Mouse (Mus musculus): ENCODE results near the gene Gm49391. TPM values are rescaled to one million over a fixed set of nuclear protein-coding genes. Genes with fewer than 3 reads are reported as not detected.
"Not testable (repeated sequence)": the region's sequence is repeated elsewhere in the genome, so short reads cannot be mapped to it uniquely, and the experiment has no call there.

Gm49391 gene
- polyA plus RNA-seq (2015; fragmentation: Nextera tagmentation; extraction: Ambion mirVana): 7.5 and 10.6 TPM in 2 replicates

- Histone ChIP-seq H3K4me2 (replicated peaks; ENCODE audit: low read depth, low read length) (no peak within 1 kb of the TSS), H3K4me3 (ENCODE audit: low read depth, low read length) (no peak within 1 kb of the TSS)
Observed at GRCm38 (mm10) chr13:60936500-60936901, at the start of gene Gm49391, which contains the start of gene Ctla2a. TSS of gene Gm49391 (minus strand) at chr13:60936571. TSS of gene Ctla2a (minus strand) at chr13:60936625.

GRCm38 (mm10) chr13:60972319-60972718, 35.9 kb upstream of the Gm49391 start:
- not testable (repeated sequence) for H3K4me2 ChIP-seq (replicated peaks; ENCODE audit: low read depth, low read length); H3K4me1 ChIP-seq (ENCODE audit: insufficient read depth, low read depth, low read length); DNase-seq (ENCODE audit: low spot score); H3K27ac ChIP-seq (ENCODE audit: low read length); H3K4me3 ChIP-seq (ENCODE audit: low read depth, low read length); H3K9ac ChIP-seq (replicated peaks; ENCODE audit: low read depth); ATAC-seq; H3K36me3 ChIP-seq (ENCODE audit: insufficient read depth, low read length); H3K9me3 ChIP-seq (ENCODE audit: low read length); H3K27me3 ChIP-seq (replicated peaks; ENCODE audit: insufficient read depth, low read length)
- 61% methylated on average over 4 of the region's 4 CpGs for WGBS
- 0 out of 2 replicates have a peak, but pooled peaks have one; percentile 4 for TF ChIP-seq CTCF (IDR thresholded peaks at IDR 0.05)

More at GRCm38 (mm10) chr13:60936500-60936901, at the start of gene Gm49391, which contains the start of gene Ctla2a:
- Histone ChIP-seq H3K9ac (replicated peaks; ENCODE audit: low read depth) (no peak within 1 kb of the TSS), H3K27ac (ENCODE audit: low read length) (peak within 1 kb of the TSS; percentile 16; the same call in 1 of the 2 replicates), H3K36me3 (ENCODE audit: insufficient read depth, low read length) (no peaks in the 10 kb centered on the region), H3K9me3 (ENCODE audit: low read length) (no peaks in the 10 kb centered on the region), H3K27me3 (replicated peaks; ENCODE audit: insufficient read depth, low read length) (no peaks in the 10 kb centered on the region), H3K4me1 (ENCODE audit: insufficient read depth, low read depth, low read length) (no peaks in the 10 kb centered on the region)
- 35% methylated on average over 5 of the region's 5 CpGs for WGBS
- ATAC-seq (peak; percentile 97), DNase-seq (ENCODE audit: low spot score) (peak; percentile 74)
- TF ChIP-seq EP300 (IDR thresholded peaks at IDR 0.05): peak; percentile 100
- TF ChIP-seq CTCF (IDR thresholded peaks at IDR 0.05): no peak

- H3K27ac ChIP-seq (ENCODE audit: low read length); DNase-seq (ENCODE audit: low spot score); H3K9ac ChIP-seq (replicated peaks; ENCODE audit: low read depth); H3K4me2 ChIP-seq (replicated peaks; ENCODE audit: low read depth, low read length); H3K4me1 ChIP-seq (ENCODE audit: insufficient read depth, low read depth, low read length); H3K36me3 ChIP-seq (ENCODE audit: insufficient read depth, low read length); H3K27me3 ChIP-seq (replicated peaks; ENCODE audit: insufficient read depth, low read length); H3K4me3 ChIP-seq (ENCODE audit: low read depth, low read length); H3K9me3 ChIP-seq (ENCODE audit: low read length); ATAC-seq: not testable (repeated sequence)
- 18% methylated on average over 3 of the region's 5 CpGs for WGBS
Observed at GRCm38 (mm10) chr13:60963985-60964384, 27.6 kb upstream of the Gm49391 start.

- H3K36me3 ChIP-seq (ENCODE audit: insufficient read depth, low read length): no peaks in the 10 kb centered on the region
- no peak overlapping the region for H3K9ac ChIP-seq (replicated peaks; ENCODE audit: low read depth)
Observed at GRCm38 (mm10) chr13:60961706-60962105, 25.3 kb upstream of the Gm49391 start.

GRCm38 (mm10) chr13:60941884-60942283, 5.5 kb upstream of the Gm49391 start, which contains the start of gene Tpbpa:
TSS of gene Tpbpa (minus strand) at chr13:60941984.
- not testable (repeated sequence) for H3K9ac ChIP-seq (replicated peaks; ENCODE audit: low read depth); DNase-seq (ENCODE audit: low spot score); H3K4me2 ChIP-seq (replicated peaks; ENCODE audit: low read depth, low read length); H3K4me3 ChIP-seq (ENCODE audit: low read depth, low read length); H3K4me1 ChIP-seq (ENCODE audit: insufficient read depth, low read depth, low read length); ATAC-seq; H3K9me3 ChIP-seq (ENCODE audit: low read length); H3K27me3 ChIP-seq (replicated peaks; ENCODE audit: insufficient read depth, low read length); H3K36me3 ChIP-seq (ENCODE audit: insufficient read depth, low read length); H3K27ac ChIP-seq (ENCODE audit: low read length)
- WGBS: 79% methylated on average over 3 of the region's 3 CpGs

More at GRCm38 (mm10) chr13:60961706-60962105, 25.3 kb upstream of the Gm49391 start:
- WGBS: 62% methylated on average over 5 of the region's 5 CpGs
- Histone ChIP-seq H3K4me3 (ENCODE audit: low read depth, low read length) (no peak overlapping the region), H3K4me2 (replicated peaks; ENCODE audit: low read depth, low read length) (no peak overlapping the region), H3K27me3 (replicated peaks; ENCODE audit: insufficient read depth, low read length) (no peaks in the 10 kb centered on the region), H3K27ac (ENCODE audit: low read length) (no peak overlapping the region), H3K9me3 (ENCODE audit: low read length) (no peaks in the 10 kb centered on the region), H3K4me1 (ENCODE audit: insufficient read depth, low read depth, low read length) (no peaks in the 10 kb centered on the region)
- ATAC-seq: no peak
- TF ChIP-seq EP300 (IDR thresholded peaks at IDR 0.05) (no peak), CTCF (IDR thresholded peaks at IDR 0.05) (no peak)
- peak; percentile 20 for DNase-seq (ENCODE audit: low spot score)

GRCm38 (mm10) chr13:60935490-60935889, 881 bp downstream of the Gm49391 start, which contains the start of gene Gm49393:
TSS of gene Gm49393 (minus strand) at chr13:60935590.
- not testable (repeated sequence) for H3K4me3 ChIP-seq (ENCODE audit: low read depth, low read length); ATAC-seq; H3K9me3 ChIP-seq (ENCODE audit: low read length); H3K27ac ChIP-seq (ENCODE audit: low read length); DNase-seq (ENCODE audit: low spot score); H3K9ac ChIP-seq (replicated peaks; ENCODE audit: low read depth); H3K36me3 ChIP-seq (ENCODE audit: insufficient read depth, low read length); H3K4me1 ChIP-seq (ENCODE audit: insufficient read depth, low read depth, low read length); H3K27me3 ChIP-seq (replicated peaks; ENCODE audit: insufficient read depth, low read length); H3K4me2 ChIP-seq (replicated peaks; ENCODE audit: low read depth, low read length)
- WGBS: 66% methylated on average over 2 of the region's 2 CpGs

GRCm38 (mm10) chr13:60904780-60905179, 31.6 kb downstream of the Gm49391 start, which contains the start of gene Tpbpb:
TSS of gene Tpbpb (minus strand) at chr13:60904880.
- H3K9ac ChIP-seq (replicated peaks; ENCODE audit: low read depth); H3K27ac ChIP-seq (ENCODE audit: low read length); ATAC-seq; H3K36me3 ChIP-seq (ENCODE audit: insufficient read depth, low read length); H3K4me2 ChIP-seq (replicated peaks; ENCODE audit: low read depth, low read length); H3K9me3 ChIP-seq (ENCODE audit: low read length); H3K27me3 ChIP-seq (replicated peaks; ENCODE audit: insufficient read depth, low read length); H3K4me3 ChIP-seq (ENCODE audit: low read depth, low read length); H3K4me1 ChIP-seq (ENCODE audit: insufficient read depth, low read depth, low read length); DNase-seq (ENCODE audit: low spot score): not testable (repeated sequence)
- 84% methylated on average over 2 of the region's 2 CpGs for WGBS

Measured in lung, postnatal 0 days (tissue).